Mouse (Mus musculus) kidney, postnatal 4 days (tissue): ENCODE measurements at regions not wholly inside any gene's neighbourhood (a gene's known extent, or its start where the extent isn't known, plus 50 kb on each side); places are given as distances from the start of the nearest gene placed in this dataset.
A peak's percentile ranks its signal among the peaks of the same experiment; 100 is the strongest.

Experiments
- DNase-seq, 2 experiments: peaks; one replicate each; pipeline ENCODE4 v3.0.0; 2021; ENCODE audit warnings: mixed read lengths in 2 of 2

- peak in 1 of 2 experiments; percentile 34 for DNase-seq
Measured at GRCm38 (mm10) chr16:49965528-49966250, 165.4 kb downstream of the Cd47 start.

- no peak for DNase-seq
Measured at GRCm38 (mm10) chr16:49966251-49966588, 165.9 kb downstream of the Cd47 start.

GRCm38 (mm10) chr16:49967110-49967509 lies 166.8 kb downstream of the Cd47 start:
- no peak for DNase-seq

DNA sequence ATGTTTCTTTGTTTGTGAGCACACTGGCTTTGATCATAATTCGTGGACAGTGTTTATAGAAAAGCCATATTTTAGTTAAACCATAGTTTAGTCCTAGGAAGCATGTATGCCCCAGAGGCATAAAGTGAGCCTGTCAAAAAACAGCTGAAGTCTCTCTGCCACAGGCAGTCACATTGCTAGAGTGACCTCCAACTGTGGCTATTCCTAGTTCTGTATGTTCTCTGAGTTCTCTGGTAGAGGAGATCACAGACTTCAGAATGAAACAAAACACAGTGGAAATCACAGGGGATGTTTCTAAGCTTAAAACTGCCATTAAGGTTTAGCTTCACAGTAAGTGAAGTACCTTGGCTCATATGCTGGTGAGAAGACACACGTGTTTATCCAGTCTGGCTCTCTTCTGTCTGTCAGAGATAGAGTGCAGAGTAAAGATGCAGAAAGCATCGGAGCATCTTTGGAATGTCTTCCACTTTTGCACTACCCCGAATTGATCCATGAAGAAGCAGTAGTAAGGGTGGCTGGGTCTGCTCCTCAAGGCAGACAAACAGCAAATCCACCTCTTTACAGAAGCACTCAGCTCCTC lies 168.0 kb downstream of the Cd47 start:
- DNase-seq: no peak

DNA sequence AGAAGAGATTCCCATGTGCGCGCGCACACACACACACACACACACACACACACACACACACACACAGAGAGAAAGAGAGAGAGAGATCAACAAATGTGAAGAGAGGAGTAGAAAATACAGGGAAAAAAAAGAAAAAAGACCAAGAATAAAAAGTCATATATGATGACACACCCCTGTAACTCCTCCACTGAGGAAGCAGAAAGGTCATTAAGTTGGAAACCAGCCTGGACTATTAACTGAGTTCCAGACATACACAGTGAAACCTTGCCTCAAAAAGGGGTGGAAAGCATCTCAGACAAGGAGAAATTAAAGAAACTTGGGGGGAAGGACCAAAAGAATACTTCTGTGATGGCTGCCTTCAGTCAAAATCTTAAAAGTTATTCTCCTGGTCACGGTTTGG lies 168.7 kb downstream of the Cd47 start:
- no peak for DNase-seq

DNA sequence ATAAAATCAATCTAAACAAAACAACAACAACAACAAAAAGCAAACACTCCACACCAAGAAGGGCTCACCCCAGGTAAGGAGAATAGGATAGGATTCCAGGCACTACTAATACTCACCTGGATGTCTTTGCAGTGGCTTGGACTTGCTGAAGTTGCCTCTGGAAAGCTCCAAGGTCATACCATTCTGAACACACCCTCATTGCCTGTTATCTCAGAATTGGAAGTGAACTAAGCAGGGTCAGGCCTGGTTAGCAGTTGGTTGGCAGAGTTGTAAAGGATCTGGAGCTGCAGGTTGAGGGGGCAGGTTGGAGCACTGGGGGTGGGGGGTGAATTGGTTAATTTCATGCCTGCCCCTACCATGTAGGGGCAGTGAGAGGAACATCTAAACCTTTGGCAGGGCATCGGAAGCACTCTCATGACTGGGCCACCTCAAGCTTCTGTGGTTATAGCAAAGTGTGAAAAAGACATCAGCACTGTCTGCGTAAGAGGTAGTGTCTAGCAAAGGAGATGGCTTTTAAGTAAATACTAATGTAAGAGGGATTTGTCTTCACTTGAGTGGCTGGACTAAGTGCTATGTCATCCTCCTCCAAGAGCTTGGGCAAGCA lies 169.5 kb downstream of the Cd47 start:
- no peak for DNase-seq

GRCm38 (mm10) chr16:49970297-49970804 lies 170.0 kb downstream of the Cd47 start:
- no peak for DNase-seq

DNA sequence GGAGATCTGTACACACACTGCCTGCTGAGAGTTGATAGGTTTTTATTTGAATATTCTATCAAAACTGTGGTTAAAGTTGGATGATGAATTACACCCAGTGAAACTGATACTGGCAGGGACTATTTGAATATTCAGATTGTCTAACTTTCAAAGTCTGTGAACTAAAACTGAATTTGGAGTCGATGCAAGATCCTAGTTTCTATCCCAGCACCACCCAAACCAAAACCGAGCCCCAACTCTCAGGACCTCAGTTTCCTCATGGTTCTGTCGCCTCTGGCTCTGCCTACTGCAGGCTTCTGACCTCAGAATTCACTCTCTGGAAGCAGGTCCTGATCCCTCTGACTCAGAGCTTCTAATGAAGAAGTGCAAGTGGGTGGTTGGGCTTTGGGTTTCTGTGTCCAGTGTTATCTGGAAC lies 170.8 kb downstream of the Cd47 start:
- DNase-seq: no peak

DNA sequence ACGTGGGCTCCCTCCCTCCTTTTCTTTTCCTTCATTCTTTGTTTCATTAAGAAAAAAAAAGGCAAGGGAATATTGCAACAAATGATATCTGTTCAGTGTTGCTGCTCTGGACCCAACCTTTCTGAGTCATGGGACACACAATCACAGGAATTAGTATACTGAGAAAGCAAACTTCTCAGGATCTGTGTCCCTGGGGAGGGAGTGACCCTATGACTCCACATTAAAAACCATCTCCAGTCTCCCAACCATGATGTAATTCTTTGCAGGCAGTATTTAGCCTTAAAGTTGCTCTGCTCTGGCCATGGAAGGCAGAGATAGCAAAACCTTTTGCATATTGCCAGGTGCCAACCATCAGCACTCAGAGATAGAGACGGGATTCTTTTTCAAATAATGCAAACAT lies 176.9 kb downstream of the Cd47 start:
- DNase-seq: no peak

GRCm38 (mm10) chr16:49979426-49979940 lies 179.2 kb downstream of the Cd47 start:
- no peak for DNase-seq

DNA sequence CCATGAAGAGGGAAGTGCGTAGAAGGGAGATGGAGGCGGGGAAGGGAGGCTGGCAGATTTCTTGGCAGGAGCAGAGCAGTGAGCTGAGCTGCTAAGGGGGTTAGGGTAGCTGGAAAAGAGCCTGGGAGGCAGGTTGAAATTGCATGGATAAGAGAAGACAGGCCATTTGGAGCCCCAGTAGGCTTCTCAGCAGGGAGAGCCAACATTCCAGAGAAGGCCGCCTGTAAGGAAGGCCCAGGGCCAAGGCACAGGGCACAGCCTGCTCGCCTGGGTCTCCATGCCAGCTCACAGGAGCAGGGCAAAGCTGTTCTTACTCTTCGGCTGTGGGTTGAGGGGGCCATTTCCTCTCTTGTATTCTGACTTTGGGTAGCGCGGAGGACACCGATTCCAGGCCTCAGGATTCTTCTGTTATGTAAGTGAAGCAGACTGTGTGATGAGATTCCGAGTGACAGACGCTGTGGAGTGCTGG lies 179.9 kb downstream of the Cd47 start:
- DNase-seq: no peak

- DNase-seq: no peak
Measured at GRCm38 (mm10) chr16:49982180-49982579, 181.8 kb downstream of the Cd47 start.

- DNase-seq: no peak
Measured at GRCm38 (mm10) chr16:49985082-49986076, 185.0 kb downstream of the Cd47 start.

DNA sequence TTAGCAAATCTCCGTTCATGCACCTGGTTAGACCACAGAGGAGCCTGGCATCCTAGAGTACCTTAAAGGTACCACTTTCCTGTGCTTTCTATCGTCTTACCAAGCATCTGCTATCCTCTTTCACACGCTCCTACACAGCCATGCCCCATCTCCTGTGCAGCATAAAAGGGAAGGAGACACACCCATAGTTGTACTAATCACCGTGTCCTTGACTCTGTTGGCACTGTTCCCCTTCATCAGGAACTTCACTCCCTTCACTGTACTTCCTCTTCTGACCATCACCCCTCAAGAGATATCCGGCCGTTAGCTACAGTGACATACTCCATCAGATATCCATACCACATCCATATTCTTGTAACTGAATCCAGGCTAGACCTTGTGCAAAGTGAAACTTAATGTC lies 186.6 kb downstream of the Cd47 start:
- DNase-seq: no peak

DNA sequence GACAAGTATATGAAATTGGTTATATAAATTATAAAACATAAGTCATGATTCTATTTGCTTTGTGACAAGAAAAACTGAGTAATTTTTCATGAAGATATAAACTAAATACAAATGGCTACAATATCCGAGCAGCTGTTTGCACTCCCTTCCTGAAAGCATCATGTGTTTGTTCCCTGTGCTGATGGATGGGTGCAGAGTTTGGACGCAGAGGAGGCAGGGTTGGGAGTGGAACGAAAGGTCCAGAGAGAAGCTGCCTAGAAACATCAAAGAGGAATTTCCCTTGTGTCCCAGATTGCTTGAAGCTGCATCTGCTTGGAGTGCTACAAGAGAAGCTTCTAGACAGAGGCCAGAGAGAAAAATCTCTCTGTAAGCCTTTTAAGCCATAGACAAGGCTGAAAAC lies 195.5 kb downstream of the Cd47 start:
- DNase-seq: peak; percentile 14 to 36

DNA sequence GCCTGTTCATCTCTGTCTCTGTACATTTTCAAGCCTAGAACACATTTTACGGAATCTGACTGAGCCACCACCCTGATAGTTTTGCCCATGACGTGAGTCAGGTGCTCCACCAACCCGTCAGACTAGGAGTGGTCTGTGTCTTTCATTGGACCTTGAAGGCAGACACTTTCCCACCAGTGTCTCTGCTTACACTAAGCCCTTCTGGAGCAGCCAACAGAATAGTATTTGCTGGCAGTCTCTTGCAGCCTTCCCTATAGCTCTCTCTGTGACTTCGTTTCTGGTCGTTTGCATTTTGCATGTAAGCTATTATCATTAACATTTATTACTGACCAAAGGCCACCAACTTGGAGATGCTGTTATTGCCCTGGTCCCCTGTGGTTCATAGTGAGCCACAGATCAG lies 196.3 kb downstream of the Cd47 start:
- no peak for DNase-seq

GRCm38 (mm10) chr16:49997040-49997439 lies 196.7 kb downstream of the Cd47 start:
- DNase-seq: peak in 1 of 2 experiments; percentile 17

DNA sequence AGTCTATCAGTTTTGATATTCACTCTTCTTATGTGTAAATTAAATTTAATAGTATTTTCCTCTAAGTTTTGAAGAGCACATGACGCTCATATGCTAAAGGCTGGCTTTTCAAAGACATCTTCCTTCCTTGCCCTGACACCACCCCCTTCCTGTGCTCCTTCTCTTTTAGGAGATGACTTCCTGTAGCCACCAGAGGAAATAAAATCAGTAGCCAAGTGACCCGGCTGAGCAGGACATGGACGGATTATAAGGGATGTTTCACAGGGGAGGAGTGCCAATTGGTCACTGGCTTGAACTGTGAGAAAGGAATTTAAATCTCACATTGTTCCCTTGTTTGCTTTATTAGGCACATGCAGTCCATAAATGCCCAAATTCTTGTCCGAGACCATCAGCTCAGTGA lies 200.5 kb downstream of the Cd47 start:
- DNase-seq: no peak

DNA sequence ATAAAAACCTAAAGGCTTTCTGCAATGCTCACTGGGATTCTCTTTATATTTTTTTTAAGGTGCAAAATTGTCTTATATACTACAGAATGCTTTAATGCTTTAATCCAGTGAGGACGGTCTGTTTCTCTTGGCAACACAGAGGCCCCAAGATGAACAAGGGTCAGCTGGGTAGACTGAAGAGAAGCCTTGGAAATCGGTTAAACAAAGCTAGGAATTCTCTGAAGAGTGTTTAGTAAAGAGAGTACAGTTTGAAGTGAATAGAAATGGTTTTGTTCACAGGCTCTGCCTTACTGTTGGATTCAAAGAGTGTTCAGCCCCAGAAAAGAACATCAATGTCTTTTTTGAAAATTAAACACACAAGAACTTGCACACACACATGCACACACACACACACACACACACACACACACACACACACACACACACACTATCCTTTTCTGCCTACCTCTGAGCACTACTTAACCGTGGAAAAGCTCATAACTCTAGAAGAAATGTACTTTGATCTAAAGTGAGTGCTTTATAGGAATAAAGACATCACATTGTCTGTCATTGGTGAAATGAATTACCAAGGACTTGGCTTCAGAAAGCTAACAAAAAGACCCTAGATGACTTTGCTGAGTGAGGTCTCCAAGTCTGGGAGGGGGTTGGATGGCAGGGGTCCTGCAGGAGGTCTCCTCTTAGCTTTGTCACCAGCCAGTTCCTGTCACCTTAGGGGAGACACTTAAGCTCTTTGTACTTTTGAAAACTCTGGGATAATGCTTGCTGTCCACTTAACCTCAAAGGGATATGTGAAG lies 201.5 kb downstream of the Cd47 start:
- no peak for DNase-seq

GRCm38 (mm10) chr16:50002456-50002788 lies 202.1 kb downstream of the Cd47 start:
- no peak for DNase-seq

DNA sequence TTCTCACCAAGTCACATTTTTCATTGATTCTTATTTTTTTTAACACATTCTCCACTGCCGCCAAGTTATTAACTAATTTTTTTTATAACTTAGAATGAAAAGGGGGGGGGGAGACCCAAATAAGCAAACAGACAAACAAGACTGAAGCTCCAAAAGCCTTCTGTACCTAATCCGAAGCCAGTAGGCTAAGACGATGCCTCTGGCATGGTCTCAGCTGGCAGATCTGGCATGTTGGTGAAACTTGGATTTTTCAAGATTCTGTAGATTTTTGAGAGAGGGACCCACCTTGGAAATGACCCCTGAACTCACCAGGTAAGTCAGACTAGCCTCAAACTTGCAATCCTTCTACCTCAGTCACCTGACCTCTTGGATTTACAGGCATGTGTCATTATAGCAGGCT lies 208.7 kb downstream of the Cd47 start:
- DNase-seq: no peak

GRCm38 (mm10) chr16:50009542-50009941 lies 209.2 kb downstream of the Cd47 start:
- peak in 1 of 2 experiments; percentile 14 for DNase-seq
